Mouse (Mus musculus) C2C12 (cell line): Measurements from ENCODE around the gene Acvrl1.

Experiments used
- CEBPB ChIP-seq: IDR thresholded peaks from one replicate; pipeline ENCODE4 v1.6.1; 2011; ENCODE audit warnings: low read depth, mild to moderate bottlenecking, control low read depth, moderate library complexity
- CTCF ChIP-seq: IDR thresholded peaks from one replicate; pipeline ENCODE4 v1.5.1; 2011; ENCODE audit not compliant: control insufficient read depth, insufficient read depth, insufficient read length
- MAX ChIP-seq: IDR thresholded peaks from one replicate; pipeline ENCODE4 v1.6.1; 2011; ENCODE audit warnings: mild to moderate bottlenecking, control low read depth
- MYOD1 ChIP-seq: IDR thresholded peaks from one replicate; pipeline ENCODE4 v1.6.1; 2011; ENCODE audit warnings: low read depth; ENCODE audit not compliant: control insufficient read depth, insufficient read length
- MYOG ChIP-seq: IDR thresholded peaks from one replicate; pipeline ENCODE4 v1.6.1; 2011; ENCODE audit not compliant: control insufficient read depth, insufficient read length; ENCODE audit errors: extremely low read depth
- USF1 ChIP-seq: IDR thresholded peaks from one replicate; pipeline ENCODE4 v1.6.1; 2011; ENCODE audit warnings: low read depth, mild to moderate bottlenecking, control low read depth, moderate library complexity

DNA sequence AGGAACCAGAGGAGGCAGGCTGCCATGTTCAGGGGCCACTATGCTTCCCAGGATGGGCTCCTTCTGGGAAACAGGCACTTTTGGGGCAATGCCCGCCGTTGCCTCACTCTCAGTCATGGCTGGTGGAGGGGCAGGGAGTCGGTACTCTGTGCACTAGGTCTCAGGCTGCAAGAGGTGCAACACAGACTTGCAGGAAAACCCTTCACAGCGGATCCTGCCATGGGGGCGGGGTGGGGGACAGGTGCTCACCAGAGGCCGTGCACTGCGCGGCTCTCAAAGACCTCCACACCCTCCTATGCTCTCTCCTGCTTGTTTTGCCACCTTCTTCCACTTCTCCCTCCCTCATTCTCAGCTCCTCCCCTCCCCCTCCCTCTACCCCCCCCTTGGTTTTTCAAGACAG, 14.3 kb downstream of the Acvrl1 start:
- TF ChIP-seq CTCF (no peak), MAX (no peak), CEBPB (no peak), MYOD1 (no peak), USF1 (no peak), MYOG (no peak)
